Mouse (Mus musculus) lung, adult 10 weeks (tissue): ENCODE measurements around the gene Rgl3. TPM values are rescaled to one million over a fixed set of nuclear protein-coding genes. Genes with fewer than 3 reads are reported as not detected.

ENCODE experiments used
- polyA plus RNA-seq: library from polyadenylated mRNA; stranded (reverse); fragments of 350-450 nt; fragmentation: Illumina TruSeq; extraction: RNeasy Lipid Tissue Mini Kit (QIAGEN cat#74804); gene quantifications from one replicate; pipeline ENCODE4 v1.2.3, GENCODE M21; 2014; ENCODE audit warnings: low read depth, low replicate concordance; ENCODE audit not compliant: insufficient read depth

Gene Rgl3
- polyA plus RNA-seq: 5.4 TPM

DNA sequence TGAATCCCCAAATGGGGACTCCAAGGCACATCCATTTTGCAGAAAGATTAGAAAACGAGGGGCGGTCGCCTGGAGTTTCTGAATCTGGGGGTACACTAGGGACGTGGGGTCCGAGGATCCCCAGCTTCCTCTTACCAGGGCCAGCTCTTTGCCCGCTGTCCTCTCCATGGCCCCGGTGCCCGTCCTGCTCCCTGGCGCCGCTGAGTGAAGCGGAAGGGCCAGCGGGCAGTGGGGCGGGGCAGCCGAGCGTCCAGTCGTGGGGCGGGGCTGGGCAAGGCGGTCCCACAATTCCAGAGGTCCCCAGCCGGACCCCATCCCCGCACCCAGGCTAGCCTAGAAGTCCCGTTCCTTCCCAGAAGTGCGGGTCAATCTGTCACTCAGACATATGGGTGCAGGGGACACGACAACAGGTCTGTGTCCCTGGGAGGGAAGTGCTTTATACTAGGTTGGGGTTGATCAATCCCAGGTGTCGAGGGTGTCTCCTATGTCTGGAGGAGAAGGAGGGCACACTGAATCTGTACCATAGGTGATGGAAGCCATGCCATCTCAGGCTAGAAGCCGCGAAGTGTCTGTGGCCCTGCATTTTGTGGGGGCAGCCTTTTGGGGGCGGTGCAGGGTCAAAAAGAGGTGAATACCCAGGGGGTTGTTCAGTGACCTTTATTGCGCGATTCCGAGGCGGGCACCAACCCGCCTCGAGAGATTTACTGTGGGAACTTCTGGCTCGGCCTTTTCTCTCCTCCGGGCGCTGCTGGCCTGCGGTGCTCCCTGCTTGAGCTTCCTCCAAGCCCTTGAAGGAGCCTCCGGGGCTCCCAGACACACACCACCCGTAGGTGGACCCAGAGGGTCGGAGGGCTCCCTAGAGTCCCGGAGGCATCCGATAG is at the start of gene Rgl3:
Rgl3 (minus strand) TSS at position 217 of the 881 bp plus-strand sequence.

GRCm38 (mm10) chr9:22002194-22003162 is 13.2 kb upstream of the Rgl3 start, which contains the start of the genes Ccdc151 and Prkcsh:
Gene Ccdc151, minus strand, starts transcription at chr9:22002634.
Gene Prkcsh, plus strand, starts transcription at chr9:22002806.

GRCm38 (mm10) chr9:21963417-21963816 is 25.8 kb downstream of the Rgl3 start, which contains the start of gene Epor:
Gene Epor, minus strand, starts transcription at chr9:21963506.

GRCm38 (mm10) chr9:21955570-21956281 is 33.5 kb downstream of the Rgl3 start, which contains the start of gene Swsap1:
Gene Swsap1, plus strand, starts transcription at chr9:21955755.

GRCm38 (mm10) chr9:21936692-21937570 is 52.3 kb downstream of the Rgl3 start, which contains the start of gene Plppr2:
Gene Plppr2, plus strand, starts transcription at chr9:21937033.

DNA sequence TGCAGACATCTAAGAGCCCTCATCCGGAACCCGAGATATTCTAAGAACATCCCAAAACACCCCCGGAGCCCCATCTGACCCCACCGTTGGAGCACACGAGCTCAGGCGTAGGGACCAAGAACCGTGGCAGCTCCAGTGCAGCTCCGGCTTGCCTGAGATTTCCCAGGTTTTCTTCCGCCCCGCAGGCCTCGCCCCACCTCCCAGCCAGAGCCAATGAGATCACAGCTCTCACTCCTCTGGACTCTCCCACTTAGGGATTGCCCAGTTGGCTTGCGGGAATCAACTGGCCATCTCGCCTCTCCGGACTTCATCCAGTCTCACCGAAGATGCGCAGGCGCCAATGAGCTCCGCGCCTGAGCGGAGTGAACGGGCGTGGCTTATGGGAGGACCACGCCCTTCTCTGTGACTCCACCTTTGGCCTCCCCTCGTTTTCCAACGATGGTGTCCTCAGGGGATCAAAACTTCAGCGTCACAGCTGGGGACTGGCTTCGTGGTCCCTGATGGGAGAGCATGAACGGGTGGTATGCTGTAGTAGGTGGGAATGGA is 62.0 kb downstream of the Rgl3 start, which contains the start of the genes Ccdc159 and Tmem205:
Ccdc159 (plus strand) TSS at position 264 of the 546 bp plus-strand sequence.
Tmem205 (minus strand) TSS at position 349 of the 546 bp plus-strand sequence.

Other genes with a start within 250 kb of the Rgl3 start
- 2.4 TPM for gene Spc24, start 229.1 kb downstream of the Rgl3 start, polyA plus RNA-seq
- 35.1 TPM for gene Kank2, start 190.7 kb downstream of the Rgl3 start, polyA plus RNA-seq
- 3.8 TPM for gene Angptl8, start 153.9 kb downstream of the Rgl3 start, polyA plus RNA-seq
- gene Dock6, start 136.8 kb downstream of the Rgl3 start, polyA plus RNA-seq: 47.0 TPM
- gene Rab3d, start 71.3 kb downstream of the Rgl3 start, polyA plus RNA-seq: 24.0 TPM
- 2.1 TPM for gene Ccdc159, start 62.0 kb downstream of the Rgl3 start, polyA plus RNA-seq
- 159 TPM for gene Tmem205, start 61.9 kb downstream of the Rgl3 start, polyA plus RNA-seq
- gene Plppr2, start 52.4 kb downstream of the Rgl3 start, polyA plus RNA-seq: 2.7 TPM
- gene Swsap1, start 33.7 kb downstream of the Rgl3 start, polyA plus RNA-seq: 10.0 TPM
- 2.8 TPM for gene Epor, start 25.9 kb downstream of the Rgl3 start, polyA plus RNA-seq
- 3.5 TPM for gene Ccdc151, start 13.2 kb upstream of the Rgl3 start, polyA plus RNA-seq
- gene Prkcsh, start 13.4 kb upstream of the Rgl3 start, polyA plus RNA-seq: 49.2 TPM
- not detected for gene Elavl3, start 62.6 kb upstream of the Rgl3 start, polyA plus RNA-seq
- not detected for gene Gm49318, start 81.8 kb upstream of the Rgl3 start, polyA plus RNA-seq
- gene Zfp653, start 81.9 kb upstream of the Rgl3 start, polyA plus RNA-seq: 6.4 TPM
- 15.6 TPM for gene Ecsit, start 96.0 kb upstream of the Rgl3 start, polyA plus RNA-seq
- 75.9 TPM for gene Cnn1, start 109.8 kb upstream of the Rgl3 start, polyA plus RNA-seq
- gene Elof1, start 127.7 kb upstream of the Rgl3 start, polyA plus RNA-seq: 186 TPM
- gene Acp5, start 146.3 kb upstream of the Rgl3 start, polyA plus RNA-seq: 33.7 TPM
- gene Pigyl, start 167.4 kb upstream of the Rgl3 start, polyA plus RNA-seq: 54.3 TPM
- 0.56 TPM for gene Zfp872, start 198.6 kb upstream of the Rgl3 start, polyA plus RNA-seq
- 13.0 TPM for gene Zfp809, start 236.3 kb upstream of the Rgl3 start, polyA plus RNA-seq